Mouse (Mus musculus) olfactory bulb, adult 2 months (tissue): ENCODE measurements around the gene Ist1.

Experiments used
- CTCF ChIP-seq: fragments of 200-500 bp; IDR thresholded peaks from 2 replicates; pipeline ENCODE4 v1.5.1; 2012; ENCODE audit warnings: low read depth, mild to moderate bottlenecking, low read length, moderate library complexity; ENCODE audit not compliant: insufficient read depth
- POLR2A ChIP-seq: fragments of 200-500 bp; IDR thresholded peaks from 2 replicates; pipeline ENCODE4 v1.6.1; 2012; ENCODE audit warnings: mild to moderate bottlenecking, low read depth, low read length, moderate library complexity; ENCODE audit not compliant: insufficient read depth

- TF ChIP-seq CTCF (no peak), POLR2A (peak; percentile 94)
These were observed at the start of gene Ist1 for GRCm38 (mm10) chr8:109693146-109693900.
